30 mouse cellular contexts compared by ENCODE assay signal in the genomic region with DNA sequence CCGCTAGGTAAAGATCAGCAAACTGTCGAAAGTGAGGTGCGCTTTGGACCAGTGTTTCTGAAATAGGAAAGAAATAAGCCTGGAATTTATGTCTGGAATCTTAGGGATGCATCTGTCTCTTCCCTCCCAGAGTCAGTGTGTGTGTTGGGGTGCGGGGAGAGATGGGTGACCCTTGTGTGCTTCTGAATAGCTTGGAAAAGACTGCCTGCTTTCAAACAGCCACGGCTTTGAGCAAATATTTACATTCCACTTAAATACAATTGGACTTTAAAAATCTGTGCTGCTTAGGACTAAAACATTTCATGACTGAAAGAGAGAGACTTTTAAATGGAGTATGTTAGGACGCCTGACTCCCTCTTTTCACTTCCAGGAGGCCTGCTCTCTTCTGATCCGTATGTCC.
A peak's percentile ranks its signal among the peaks of the same experiment; 100 is the strongest.
DNase-seq lines count a peak whose midpoint lies in the region; ATAC-seq lines count a peak whose summit lies in the region.
"Had no signal": no experiment of that assay in that cellular context is flagged by ENCODE, and none has a peak within 500 bp of the region (broad histone marks: within the 10 kb centered on the region; RNA-seq: fewer than 3 reads in every experiment).

No protein-coding gene starts in this region.

- no peak for DNase-seq in embryonic facial prominence, embryonic 10.5 days (ENCODE audit: low spot score)
- DNase-seq in liver, embryonic 13.5 days: no peak
- no peak for DNase-seq in liver
- DNase-seq in lung, postnatal 36 days: no peak
- no peak for DNase-seq in heart, postnatal 14 days
- DNase-seq: adrenal gland, postnatal 10 days; cerebellum, adult 8-10 months; cerebellum, postnatal 25 days; gastrocnemius, adult 2 months; gastrocnemius, postnatal 36 days; heart, adult 18-20 months; heart, postnatal 4 days; kidney, adult 8-10 months; kidney, postnatal 4 days; right cerebral cortex, postnatal 4 days; thymus, postnatal 14 days had no signal

- intact Hi-C loops in heart, postnatal 14 days (cut with DNase I): no loop called here

- no peak overlapping the region for H3K9ac ChIP-seq in embryonic facial prominence, embryonic 12.5 days
- no peak overlapping the region for H3K9ac ChIP-seq in liver, embryonic 13.5 days
- H3K9ac ChIP-seq in lung, embryonic 16.5 days (ENCODE audit: low read length): no peak overlapping the region
- H3K9ac ChIP-seq in stomach, embryonic 16.5 days (ENCODE audit: low read length): 0 out of 2 replicates have a peak overlapping the region, but pooled peaks have one; percentile 15
- H3K9ac ChIP-seq: embryonic facial prominence, embryonic 13.5 days; hindbrain, embryonic 13.5 days; limb, embryonic 13.5 days; midbrain, embryonic 13.5 days; neural tube, embryonic 13.5 days had no signal

- ATAC-seq in embryonic facial prominence, embryonic 12.5 days (ENCODE audit: insufficient number of reproducible peaks, insufficient read depth, low FRiP score, low TSS enrichment): no peak
- peak; percentile 57; the same call in 1 of the 2 replicates for ATAC-seq in liver, embryonic 13.5 days (ENCODE audit: low read depth)
- ATAC-seq in lung, embryonic 16.5 days (ENCODE audit: low read depth): peak; percentile 59
- peak; percentile 42; the same call in 1 of the 2 replicates for ATAC-seq in stomach, embryonic 16.5 days (ENCODE audit: insufficient read depth, low FRiP score)
- ATAC-seq: activated CD4-positive, CD25-positive, alpha-beta regulatory T cell, adult 4 months; forebrain, embryonic 16.5 days; midbrain, embryonic 13.5 days had no signal

- H3K4me1 ChIP-seq in embryonic facial prominence, embryonic 12.5 days: peaks cover 24% of the 10 kb centered on the region
- H3K4me1 ChIP-seq in embryonic facial prominence, embryonic 10.5 days: peaks cover 23% of the 10 kb centered on the region
- peaks cover 4% of the 10 kb centered on the region; the same call in 1 of the 2 replicates for H3K4me1 ChIP-seq in liver, embryonic 13.5 days (replicated peaks)
- peaks cover 34% of the 10 kb centered on the region for H3K4me1 ChIP-seq in lung, embryonic 16.5 days (replicated peaks; ENCODE audit: control insufficient read depth, insufficient read depth, low read length)
- H3K4me1 ChIP-seq in stomach, embryonic 16.5 days (ENCODE audit: control insufficient read depth, insufficient read depth, low read length): peaks cover 30% of the 10 kb centered on the region

- peak overlapping the region; percentile 51; the same call in 1 of the 2 replicates for H3K27ac ChIP-seq in embryonic facial prominence, embryonic 12.5 days
- H3K27ac ChIP-seq in embryonic facial prominence, embryonic 10.5 days (replicated peaks): no peak overlapping the region
- H3K27ac ChIP-seq in liver, embryonic 13.5 days: no peak overlapping the region
- H3K27ac ChIP-seq in lung, embryonic 16.5 days (ENCODE audit: low read length): peak overlapping the region; percentile 92
- H3K27ac ChIP-seq in stomach, embryonic 16.5 days (ENCODE audit: low read length): peak overlapping the region; percentile 88
- H3K27ac ChIP-seq: embryonic facial prominence, embryonic 13.5 days; forebrain, embryonic 10.5 days; gastrocnemius, adult 2 months; hindbrain, embryonic 13.5 days; kidney, postnatal 0 days; limb, embryonic 13.5 days; macrophage; midbrain, embryonic 13.5 days; neural tube, embryonic 13.5 days had no signal

- H3K36me3 ChIP-seq in embryonic facial prominence, embryonic 12.5 days: no peaks in the 10 kb centered on the region
- no peaks in the 10 kb centered on the region for H3K36me3 ChIP-seq in embryonic facial prominence, embryonic 10.5 days (replicated peaks)
- no peaks in the 10 kb centered on the region for H3K36me3 ChIP-seq in liver, embryonic 13.5 days
- H3K36me3 ChIP-seq in lung, embryonic 16.5 days (ENCODE audit: control insufficient read depth, insufficient read depth, low read length): no peaks in the 10 kb centered on the region
- H3K36me3 ChIP-seq in stomach, embryonic 16.5 days (ENCODE audit: control insufficient read depth, insufficient read depth, low read length): no peaks in the 10 kb centered on the region
- H3K36me3 ChIP-seq: embryonic facial prominence, embryonic 13.5 days; forebrain, embryonic 10.5 days; hindbrain, embryonic 13.5 days; limb, embryonic 13.5 days; midbrain, embryonic 13.5 days; neural tube, embryonic 13.5 days had no signal

- no peaks in the 10 kb centered on the region for H3K9me3 ChIP-seq in embryonic facial prominence, embryonic 12.5 days
- H3K9me3 ChIP-seq in embryonic facial prominence, embryonic 10.5 days: no peaks in the 10 kb centered on the region
- H3K9me3 ChIP-seq in liver, embryonic 13.5 days (replicated peaks): no peaks in the 10 kb centered on the region
- no peaks in the 10 kb centered on the region for H3K9me3 ChIP-seq in lung, embryonic 16.5 days (ENCODE audit: control insufficient read depth, low read length)
- H3K9me3 ChIP-seq in stomach, embryonic 16.5 days (replicated peaks; ENCODE audit: control insufficient read depth, low read length): no peaks in the 10 kb centered on the region
- H3K9me3 ChIP-seq: embryonic facial prominence, embryonic 13.5 days; forebrain, embryonic 10.5 days; hindbrain, embryonic 13.5 days; limb, embryonic 13.5 days; midbrain, embryonic 13.5 days; neural tube, embryonic 13.5 days had no signal

- 68% methylated on average over 7 of the region's 7 CpGs for WGBS in embryonic facial prominence, embryonic 12.5 days
- 75% methylated on average over 7 of the region's 7 CpGs for WGBS in embryonic facial prominence, embryonic 10.5 days
- 54% methylated on average over 7 of the region's 7 CpGs for WGBS in liver, embryonic 13.5 days (ENCODE audit: insufficient replicate concordance)
- WGBS in lung, embryonic 16.5 days: 25% methylated on average over 7 of the region's 7 CpGs
- 19% methylated on average over 7 of the region's 7 CpGs for WGBS in stomach, embryonic 16.5 days

- no peak overlapping the region for H3K4me3 ChIP-seq in embryonic facial prominence, embryonic 12.5 days
- no peak overlapping the region for H3K4me3 ChIP-seq in embryonic facial prominence, embryonic 10.5 days
- H3K4me3 ChIP-seq in liver, embryonic 13.5 days (replicated peaks): no peak overlapping the region
- no peak overlapping the region for H3K4me3 ChIP-seq in lung, embryonic 16.5 days (ENCODE audit: low read length)
- no peak overlapping the region for H3K4me3 ChIP-seq in stomach, embryonic 16.5 days (replicated peaks; ENCODE audit: low read length)
- H3K4me3 ChIP-seq: embryonic facial prominence, embryonic 13.5 days; forebrain, embryonic 10.5 days; gastrocnemius, adult 2 months; hindbrain, embryonic 13.5 days; limb, embryonic 13.5 days; midbrain, embryonic 13.5 days; neural tube, embryonic 13.5 days had no signal

- no peaks in the 10 kb centered on the region for H3K27me3 ChIP-seq in embryonic facial prominence, embryonic 12.5 days
- peaks cover 14% of the 10 kb centered on the region; the same call in 1 of the 2 replicates for H3K27me3 ChIP-seq in embryonic facial prominence, embryonic 10.5 days (replicated peaks; ENCODE audit: low read depth, poor library complexity, severe bottlenecking)
- no peaks in the 10 kb centered on the region for H3K27me3 ChIP-seq in liver, embryonic 13.5 days
- H3K27me3 ChIP-seq in lung, embryonic 16.5 days (ENCODE audit: control insufficient read depth, insufficient read depth, low read depth, low read length): no peaks in the 10 kb centered on the region
- no peaks in the 10 kb centered on the region for H3K27me3 ChIP-seq in stomach, embryonic 16.5 days (ENCODE audit: control insufficient read depth, insufficient read depth, low read length)
- H3K27me3 ChIP-seq: embryonic facial prominence, embryonic 13.5 days; hindbrain, embryonic 13.5 days; limb, embryonic 13.5 days; midbrain, embryonic 13.5 days; neural tube, embryonic 13.5 days had no signal

- H3K4me2 ChIP-seq in embryonic facial prominence, embryonic 12.5 days (replicated peaks): no peak overlapping the region
- no peak overlapping the region for H3K4me2 ChIP-seq in liver, embryonic 13.5 days
- peak overlapping the region; percentile 27 for H3K4me2 ChIP-seq in lung, embryonic 16.5 days (ENCODE audit: low read depth, low read length)
- H3K4me2 ChIP-seq in stomach, embryonic 16.5 days (ENCODE audit: low read depth, low read length): no peak overlapping the region
- H3K4me2 ChIP-seq: embryonic facial prominence, embryonic 13.5 days; heart, embryonic 11.5 days; hindbrain, embryonic 13.5 days; limb, embryonic 13.5 days; midbrain, embryonic 13.5 days; neural tube, embryonic 13.5 days had no signal

Comparison
In these comparisons a context has a peak if more than half of its experiments do, and no peak if none do; other contexts are left out.
1. H3K27ac ChIP-seq: peak in embryonic facial prominence, embryonic 12.5 days (single experiment), lung, embryonic 16.5 days (single experiment) and stomach, embryonic 16.5 days (single experiment); none in embryonic facial prominence, embryonic 10.5 days (single experiment) and liver, embryonic 13.5 days (single experiment).